Mouse (Mus musculus) adrenal gland, adult 18-20 months (tissue): ENCODE results near the gene Gpc1. TPM values are rescaled to one million over a fixed set of nuclear protein-coding genes. Genes with fewer than 3 reads are reported as not detected.

Experiments used
- DNase-seq, 2 experiments: peaks; one replicate each; pipeline ENCODE4 v3.0.0; 2021 to 2022; ENCODE audit warnings: low spot score in 2 of 2
- long read RNA-seq, 2 experiments: library from polyadenylated mRNA; stranded (forward); transcript quantifications; one replicate each; pipeline ENCODE4 v2.0.0; 2021
- total RNA-seq, 2 experiments: library from RNA; stranded (reverse); gene quantifications; 1 replicate in 1 of 2; 2 replicates in 1 of 2; pipeline ENCODE4 v1.2.3; 2021

Gene Gpc1
- 10 to 100 TPM; 43.3 to 65.4 TPM for total RNA-seq
- long read RNA-seq, experiment 1, full-length matches to known transcripts, result 83 of 93 reads
- long read RNA-seq, experiment 1, partial matches to known transcripts, result 10 of 93 reads
- long read RNA-seq, experiment 1, other reads (novel, unspliced or antisense), result 0 of 93 reads
- long read RNA-seq, experiment 2, full-length matches to known transcripts, result 96 of 148 reads
- long read RNA-seq, experiment 2, partial matches to known transcripts, result 48 of 148 reads
- long read RNA-seq, experiment 2, other reads (novel, unspliced or antisense), result 4 of 148 reads

DNA sequence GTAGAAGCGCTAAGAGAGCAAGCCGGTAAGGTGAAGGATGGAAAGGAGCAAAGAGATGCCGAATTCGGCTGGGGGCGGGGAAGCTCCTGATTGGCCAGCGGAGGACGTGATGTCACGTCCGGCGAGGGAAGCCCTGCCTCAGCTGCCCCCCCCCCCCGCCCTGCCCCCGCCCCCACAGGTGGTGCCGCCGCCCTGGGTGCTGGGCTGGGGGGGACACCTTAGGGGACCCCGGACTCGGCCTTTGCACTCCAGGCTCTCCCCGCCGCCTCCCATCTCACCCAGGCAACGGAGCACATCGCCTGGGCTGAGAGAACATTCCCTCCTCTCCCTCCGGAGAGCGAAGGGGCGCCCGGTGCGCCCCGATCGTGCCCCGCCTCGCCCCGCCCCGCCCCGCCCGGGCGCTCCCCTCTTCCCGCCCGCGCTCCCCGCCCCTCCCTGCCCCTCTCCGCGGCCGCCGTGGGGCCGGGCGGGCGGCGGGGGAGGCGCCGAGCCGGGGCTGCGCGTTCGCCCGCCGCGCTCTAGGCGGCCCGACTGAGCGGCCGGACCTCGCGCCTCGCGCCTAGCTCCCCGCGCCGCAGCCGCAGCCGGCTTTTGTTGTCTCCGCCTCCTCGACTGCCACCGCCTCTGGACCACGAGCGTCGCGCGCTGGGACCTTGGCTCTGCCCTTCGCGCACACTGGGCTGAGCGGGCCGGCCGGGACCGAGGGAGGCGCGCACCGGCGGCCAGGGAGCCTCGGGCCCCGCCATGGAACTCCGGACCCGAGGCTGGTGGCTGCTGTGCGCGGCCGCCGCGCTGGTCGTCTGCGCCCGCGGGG, at the start of gene Gpc1:
Gene Gpc1, plus strand, starts transcription at position 458 of the 814 bp plus-strand sequence.
- peak; percentile 69 to 74 for DNase-seq

DNA sequence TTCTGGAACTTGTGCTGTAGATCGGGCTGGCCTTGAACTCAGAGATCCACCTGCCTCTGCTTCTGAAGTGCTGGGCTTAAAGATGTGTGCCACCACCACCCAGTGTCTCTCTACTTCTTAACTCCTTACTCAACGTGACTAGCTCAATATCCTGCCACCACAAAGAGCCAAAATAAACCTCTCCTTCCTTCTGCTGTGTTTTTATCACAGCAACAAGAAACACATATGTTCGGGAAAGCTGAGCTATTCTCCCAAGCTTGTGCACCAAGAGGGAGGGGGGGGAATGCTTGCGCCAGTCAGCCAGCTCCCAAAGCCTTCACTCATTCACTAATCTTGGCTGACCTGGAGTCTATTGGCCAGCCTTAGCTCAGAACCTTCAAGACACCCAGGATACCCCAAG, 49.6 kb upstream of the Gpc1 start:
- no peak for DNase-seq

DNA sequence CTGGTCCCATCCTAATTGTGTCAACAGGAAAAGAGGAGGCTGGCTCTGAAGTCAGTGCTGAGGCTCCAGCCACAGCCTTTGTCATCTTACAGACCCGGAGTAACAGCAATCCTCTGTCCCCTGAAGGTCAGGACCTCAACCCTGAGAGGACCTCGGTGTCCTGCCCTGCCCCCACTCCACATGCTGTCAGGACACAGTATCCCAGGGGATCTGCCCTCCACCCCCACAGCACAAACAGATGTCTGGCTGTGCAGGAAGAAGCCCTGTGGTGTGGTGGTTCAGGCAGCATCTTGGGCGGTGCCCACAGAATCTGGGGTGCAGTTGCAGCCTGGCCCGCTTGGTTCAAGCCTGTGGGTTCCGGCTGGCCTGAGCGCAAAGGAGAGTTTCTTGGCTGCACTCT, 48.9 kb upstream of the Gpc1 start:
- no peak for DNase-seq

GRCm38 (mm10) chr1:92787221-92787620, 44.2 kb upstream of the Gpc1 start:
- no peak for DNase-seq

GRCm38 (mm10) chr1:92788049-92788448, 43.4 kb upstream of the Gpc1 start:
- no peak for DNase-seq

DNA sequence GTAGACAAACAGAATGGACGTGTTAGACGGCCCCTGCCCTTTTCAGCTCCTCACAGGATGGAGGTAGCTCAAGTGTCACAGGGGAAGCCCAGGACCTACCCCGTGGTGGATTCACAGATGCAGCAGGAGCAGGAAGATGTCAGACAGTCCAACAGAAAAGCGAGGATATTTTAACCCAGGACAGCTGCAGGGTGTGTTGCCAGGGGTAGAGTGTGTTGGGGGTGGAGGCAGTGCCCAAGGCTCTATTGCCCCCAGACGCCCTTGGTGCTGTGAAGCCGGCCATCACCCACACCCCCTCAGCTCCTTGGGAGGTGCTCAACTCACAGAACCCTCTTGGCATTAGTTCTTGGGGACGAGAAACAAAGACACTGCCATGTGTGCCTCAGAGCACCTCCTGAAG, 40.8 kb upstream of the Gpc1 start:
- DNase-seq, result no peak

DNA sequence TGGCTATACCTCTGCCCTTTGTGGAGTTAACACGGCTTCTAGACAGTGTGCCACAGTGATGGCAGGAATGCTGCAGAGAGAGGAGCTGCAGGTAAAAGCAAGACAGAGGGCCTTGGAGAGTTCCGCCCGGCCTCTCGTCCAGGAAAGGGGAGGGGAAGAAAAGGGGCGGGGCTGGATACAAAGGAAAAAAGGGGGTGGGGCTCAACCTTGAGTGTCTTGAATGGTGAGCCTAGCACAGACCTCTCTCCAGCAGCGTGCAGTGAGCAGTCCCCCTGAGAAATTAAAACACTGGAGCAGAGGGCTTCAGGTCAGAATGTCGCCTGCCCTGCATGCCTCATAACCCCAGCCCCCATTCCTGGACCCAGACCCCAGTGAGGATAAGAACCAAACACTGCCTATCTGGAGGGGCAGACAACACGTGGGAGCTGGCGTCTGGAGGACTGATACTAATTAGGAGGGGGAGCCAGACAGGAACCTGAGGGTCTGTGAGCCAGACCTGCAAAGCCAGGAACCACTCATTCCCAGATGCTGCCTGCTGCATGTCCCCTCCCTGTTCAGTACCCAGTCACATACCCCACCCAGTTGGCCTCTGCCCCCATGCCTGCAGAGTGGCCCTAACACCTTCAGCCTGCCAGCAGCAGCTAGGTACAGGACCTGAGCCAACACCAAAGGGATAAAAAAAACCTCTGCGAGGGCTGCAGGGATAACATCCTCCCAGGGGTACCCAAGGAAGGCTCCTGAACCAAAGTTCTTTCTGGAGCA, 40.2 kb upstream of the Gpc1 start:
- DNase-seq, result no peak

- no peak for DNase-seq
These were observed 37.7 kb upstream of the Gpc1 start for GRCm38 (mm10) chr1:92793781-92794180.

- no peak for DNase-seq
These were observed 33.0 kb upstream of the Gpc1 start for GRCm38 (mm10) chr1:92798425-92798824.

GRCm38 (mm10) chr1:92799653-92800052, 31.8 kb upstream of the Gpc1 start:
- DNase-seq, result peak in 1 of 2 experiments; percentile 35

DNA sequence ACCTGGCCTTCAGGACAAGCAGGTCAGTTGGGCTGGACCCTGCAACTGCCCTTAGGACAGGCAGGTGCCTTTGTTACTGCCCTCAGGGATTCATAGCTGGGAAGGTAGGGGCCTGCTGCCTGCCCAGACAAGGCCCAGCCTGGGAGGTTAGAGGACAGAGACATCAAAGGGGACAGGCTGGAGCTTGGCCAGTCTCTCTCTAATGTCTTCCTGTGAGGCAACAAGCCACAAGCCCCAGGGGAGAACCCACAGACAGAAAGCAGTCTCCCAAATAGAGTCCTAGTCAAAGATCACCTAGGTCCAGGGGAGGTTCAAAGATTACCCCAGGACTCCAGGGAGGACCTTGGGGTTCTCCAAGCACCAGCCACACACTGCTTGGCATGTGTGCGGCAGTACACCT, 29.1 kb upstream of the Gpc1 start:
- DNase-seq, result no peak

GRCm38 (mm10) chr1:92803376-92803775, 28.1 kb upstream of the Gpc1 start:
- DNase-seq, result no peak

- DNase-seq, result no peak
These were observed 26.3 kb upstream of the Gpc1 start for GRCm38 (mm10) chr1:92805181-92805580.

GRCm38 (mm10) chr1:92805836-92806235, 25.6 kb upstream of the Gpc1 start:
- no peak for DNase-seq

DNA sequence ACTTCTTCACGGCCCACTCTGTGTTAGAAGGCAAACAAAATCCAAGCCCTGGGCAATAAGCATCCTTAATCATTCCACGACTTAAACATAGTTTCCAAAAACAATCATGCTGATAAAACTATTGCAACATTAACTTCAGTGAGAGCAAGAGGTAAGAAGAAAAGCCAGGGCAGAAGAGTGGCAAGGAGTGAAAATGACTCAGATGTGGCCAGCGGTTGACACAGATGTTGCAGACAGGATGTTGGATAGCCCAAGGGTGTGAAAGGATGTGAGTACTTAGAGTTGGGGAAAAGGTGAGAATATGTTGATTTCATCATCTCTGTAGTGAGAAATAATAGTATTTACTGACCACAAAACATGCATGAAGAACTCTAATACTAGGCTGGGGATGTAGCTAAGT, 24.7 kb upstream of the Gpc1 start:
- DNase-seq, result no peak

GRCm38 (mm10) chr1:92809621-92810020, 21.8 kb upstream of the Gpc1 start:
- DNase-seq, result no peak

- no peak for DNase-seq
These were observed 17.1 kb upstream of the Gpc1 start for GRCm38 (mm10) chr1:92814319-92814718.

GRCm38 (mm10) chr1:92815100-92815499, 16.3 kb upstream of the Gpc1 start:
- no peak for DNase-seq

- DNase-seq, result no peak
These were observed 15.6 kb upstream of the Gpc1 start for GRCm38 (mm10) chr1:92815756-92816294.

DNA sequence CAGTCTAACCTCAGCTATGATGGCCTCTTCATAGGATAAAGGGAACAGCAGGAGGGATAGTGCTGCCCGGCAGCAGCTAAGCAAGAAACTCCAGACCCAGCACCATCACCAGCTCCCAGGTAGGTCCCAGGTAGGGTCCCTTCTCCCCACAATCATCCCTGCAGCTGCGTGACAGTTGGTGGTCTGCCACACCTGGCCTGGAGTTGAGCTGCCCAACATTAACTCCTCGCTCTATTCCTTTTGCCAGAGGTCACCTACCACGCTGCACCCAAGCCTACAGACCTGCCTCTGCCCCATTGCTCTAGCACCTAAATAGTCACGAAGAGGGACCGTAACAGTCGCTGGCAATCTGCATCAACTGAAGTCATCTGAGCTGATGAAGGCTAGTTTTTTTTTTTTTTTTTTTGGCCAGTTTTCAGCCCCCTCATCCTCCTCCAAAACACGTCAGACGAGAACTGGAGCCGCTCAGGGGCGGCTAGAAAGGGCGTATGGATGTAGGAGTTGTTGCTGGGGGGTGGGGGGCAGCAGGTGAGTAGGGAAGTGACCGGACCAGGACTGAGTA, 738 bp upstream of the Gpc1 start:
- no peak for DNase-seq
